Mouse (Mus musculus) erythroblast, adult 5-6 weeks (primary cell): Measurements from ENCODE around the gene Tpp2. TPM values are rescaled to one million over a fixed set of nuclear protein-coding genes. Genes with fewer than 3 reads are reported as not detected.
"Not testable (repeated sequence)": the region's sequence is repeated elsewhere in the genome, so short reads cannot be mapped to it uniquely, and the experiment has no call there.

ENCODE experiments used
- ATAC-seq: replicated peaks from 2 replicates; pipeline ENCODE4 v1.8.0; 2016; ENCODE audit warnings: moderate number of reproducible peaks, mild to moderate bottlenecking, moderate TSS enrichment, inconsistent platforms; ENCODE audit not compliant: poor library complexity, low FRiP score, severe bottlenecking
- total RNA-seq, 2 experiments: library from RNA; stranded (forward) in 1 of 2; stranded (reverse) in 1 of 2; fragments of 150-400 nt in 1 of 2; fragments of 200-764, 138-1000 nt in 1 of 2; gene quantifications; 2 replicates each; pipeline versions ENCODE4 v1.2.3 to v1.2.4; 2015 to 2017; ENCODE audit warnings: low replicate concordance in 2 of 2

Tpp2 gene
- total RNA-seq (2015; ENCODE audit: low replicate concordance), result 31.8 and 41.3 TPM in 2 replicates
- total RNA-seq (2017; ENCODE audit: low replicate concordance), result 26.9 and 33.2 TPM in 2 replicates

DNA sequence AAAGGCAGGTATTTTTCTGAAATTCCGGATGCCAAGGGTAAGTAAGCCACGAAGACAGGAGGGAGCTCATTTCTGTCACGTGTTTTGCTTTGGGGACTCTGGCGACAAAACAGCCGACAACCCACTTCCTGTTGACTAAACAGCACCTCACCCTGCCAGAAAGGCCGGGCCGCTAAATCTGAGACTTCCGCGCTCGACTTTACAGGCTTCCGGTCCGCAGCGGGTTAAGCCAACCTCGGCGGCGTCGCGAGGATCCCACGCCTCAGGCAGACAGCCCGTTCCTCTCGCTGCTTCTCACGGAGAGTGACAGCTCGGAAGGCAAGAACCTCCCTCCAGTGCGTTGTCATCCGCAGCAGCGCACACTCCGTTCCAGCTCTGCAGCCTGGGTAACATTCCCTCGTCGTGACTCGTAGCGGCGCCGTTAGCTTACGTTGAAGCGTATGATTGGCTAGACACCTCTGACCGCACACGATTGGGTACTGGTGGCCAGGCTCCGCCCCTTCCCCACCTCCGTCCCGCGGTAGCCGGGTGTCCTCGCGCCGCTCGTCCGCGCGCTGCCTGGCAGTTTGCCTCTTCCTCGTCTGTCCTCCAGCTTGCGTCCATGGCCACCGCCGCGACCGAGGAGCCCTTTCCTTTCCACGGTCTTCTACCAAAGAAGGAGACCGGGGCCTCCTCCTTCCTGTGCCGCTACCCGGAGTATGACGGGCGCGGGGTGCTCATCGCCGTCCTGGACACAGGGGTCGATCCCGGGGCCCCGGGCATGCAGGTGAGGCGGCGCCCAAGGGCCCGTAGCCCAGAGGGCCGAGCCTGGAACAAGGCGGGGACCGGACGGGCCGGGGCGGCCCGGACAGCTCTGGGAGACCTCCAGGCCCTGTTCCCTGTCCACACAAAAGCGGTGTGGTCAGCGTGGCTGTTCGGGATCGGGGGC, at the start of gene Tpp2:
Gene Tpp2, plus strand, starts transcription at position 160 of the 928 bp plus-strand sequence.
- ATAC-seq, result peak; percentile 98

DNA sequence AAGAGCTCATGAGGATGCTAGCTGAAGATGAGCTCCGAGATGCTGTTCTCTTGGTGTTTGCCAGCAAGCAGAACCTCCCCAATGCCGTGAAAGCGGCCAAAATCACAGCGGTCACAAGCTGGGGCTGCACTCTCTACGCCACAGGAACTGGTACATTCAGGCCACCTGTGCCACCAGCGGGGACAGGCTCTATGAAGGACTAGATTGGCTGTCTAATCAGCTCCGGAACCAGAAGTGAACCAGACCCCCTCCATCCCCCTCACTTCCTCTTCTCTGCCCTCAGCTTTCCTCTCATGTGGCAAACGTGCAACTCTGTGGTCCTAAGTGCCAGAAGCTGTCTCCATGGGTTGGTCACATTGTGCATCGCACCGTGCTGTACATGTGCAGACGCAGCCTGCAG, 45.1 kb upstream of the Tpp2 start:
- not testable (repeated sequence) for ATAC-seq

DNA sequence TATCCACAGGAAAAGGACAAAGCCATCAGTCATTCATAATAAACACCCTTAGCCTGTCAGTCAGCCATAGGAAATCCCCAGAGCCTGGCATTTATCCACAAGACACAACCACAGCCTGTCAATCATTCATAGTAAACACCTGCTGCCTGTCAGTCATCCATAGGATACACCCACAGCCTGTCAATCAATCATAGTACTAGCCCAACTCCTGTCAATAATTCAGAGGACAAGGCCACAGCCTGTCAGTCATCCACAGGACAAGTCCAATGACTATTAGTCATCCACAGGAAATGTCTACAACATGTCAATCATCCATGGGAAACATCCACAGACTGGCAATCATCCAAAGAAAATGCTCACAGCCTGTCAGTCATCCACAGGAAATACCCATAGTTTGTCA, 37.7 kb upstream of the Tpp2 start:
- no peak for ATAC-seq

DNA sequence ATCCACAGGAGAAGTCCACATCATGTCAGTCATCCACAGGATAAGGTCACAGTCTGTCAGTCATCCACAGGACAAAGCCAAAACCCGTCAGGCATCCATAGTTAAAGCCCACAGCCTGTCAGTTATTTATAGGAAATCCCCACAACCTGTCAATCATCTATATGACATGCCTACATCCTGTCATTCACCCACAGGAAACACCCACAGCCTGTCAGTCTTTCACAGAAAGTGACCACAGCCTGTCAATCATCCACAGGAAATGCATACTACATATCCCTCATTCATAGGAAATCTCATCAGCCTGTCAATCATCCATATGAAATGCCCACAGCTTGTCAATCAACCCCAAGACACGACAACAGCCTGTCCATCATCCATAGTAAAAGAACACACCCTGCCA, 36.3 kb upstream of the Tpp2 start:
- no peak for ATAC-seq

DNA sequence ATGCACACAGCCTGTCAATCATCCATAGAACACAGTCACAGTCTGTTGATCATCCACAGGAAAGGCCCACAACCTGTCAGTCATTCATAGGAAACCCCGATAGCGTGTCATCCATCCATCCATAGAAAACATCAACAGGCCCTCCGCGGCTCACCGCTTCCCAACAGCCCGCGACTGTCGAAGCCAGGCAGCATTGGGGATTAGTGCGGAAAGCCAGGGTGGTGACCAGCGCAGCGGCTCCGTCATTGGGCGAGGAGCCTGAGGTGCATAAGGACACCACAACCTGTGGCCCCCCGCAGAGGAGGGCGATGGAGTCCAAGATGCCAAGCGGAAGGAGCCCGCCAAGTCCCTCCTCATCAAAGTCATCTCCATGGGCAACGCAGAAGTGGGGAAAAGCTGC, 35.5 kb upstream of the Tpp2 start:
- no peak for ATAC-seq

DNA sequence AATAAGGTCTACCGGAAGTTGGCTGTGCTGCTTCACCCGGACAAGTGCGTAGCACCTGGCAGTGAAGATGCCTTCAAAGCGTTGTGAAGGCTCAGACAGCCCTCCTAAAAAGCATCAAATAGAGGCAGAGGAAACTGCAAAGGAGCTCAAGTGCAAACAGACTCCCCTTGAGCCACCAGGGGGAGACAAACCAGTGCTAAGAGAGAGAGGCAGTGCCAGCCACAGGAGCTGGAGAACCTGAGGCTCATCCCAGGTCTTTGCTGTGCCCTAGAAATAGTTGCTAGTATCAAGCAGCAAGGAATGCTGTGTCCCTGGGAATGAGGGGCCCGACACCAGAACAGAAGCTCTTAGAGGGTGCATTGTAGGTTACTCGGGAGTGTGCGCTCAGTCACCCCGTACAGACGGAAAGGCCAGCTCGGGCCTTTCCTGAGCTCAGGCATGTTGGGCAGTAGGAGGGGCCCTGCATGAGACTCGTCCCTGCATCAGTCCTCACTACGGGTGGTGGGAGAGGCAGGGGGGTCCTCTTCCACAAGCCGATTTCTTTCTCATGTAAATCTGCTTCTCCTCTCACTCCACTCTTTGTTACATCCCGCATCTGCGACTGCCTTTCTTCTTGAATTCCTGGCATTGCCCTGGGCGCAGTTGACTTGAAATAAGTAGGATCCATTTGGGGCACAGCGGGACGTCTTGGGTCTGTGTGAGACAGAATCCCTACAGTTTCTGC, 34.3 kb upstream of the Tpp2 start:
- peak; percentile 73 for ATAC-seq

DNA sequence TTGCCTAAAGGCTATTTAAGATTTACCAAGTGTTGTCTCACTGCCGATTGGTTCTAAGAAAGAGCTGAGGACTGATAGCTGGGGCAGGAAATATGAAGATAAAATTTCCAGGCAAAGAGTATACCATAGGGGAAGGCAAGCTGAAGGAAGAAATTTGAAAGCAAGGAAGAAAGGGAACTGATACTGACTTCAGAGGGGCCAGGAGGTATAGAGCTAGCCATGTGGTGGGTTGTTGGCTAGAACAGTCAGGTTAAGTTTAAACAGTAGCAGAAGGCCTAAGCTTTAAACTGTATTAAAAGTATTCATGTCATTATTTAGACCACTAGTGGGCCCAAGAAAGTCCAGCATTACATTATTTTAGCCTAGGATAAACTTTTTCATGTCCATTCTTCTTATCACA, 31.0 kb upstream of the Tpp2 start:
- ATAC-seq, result no peak

DNA sequence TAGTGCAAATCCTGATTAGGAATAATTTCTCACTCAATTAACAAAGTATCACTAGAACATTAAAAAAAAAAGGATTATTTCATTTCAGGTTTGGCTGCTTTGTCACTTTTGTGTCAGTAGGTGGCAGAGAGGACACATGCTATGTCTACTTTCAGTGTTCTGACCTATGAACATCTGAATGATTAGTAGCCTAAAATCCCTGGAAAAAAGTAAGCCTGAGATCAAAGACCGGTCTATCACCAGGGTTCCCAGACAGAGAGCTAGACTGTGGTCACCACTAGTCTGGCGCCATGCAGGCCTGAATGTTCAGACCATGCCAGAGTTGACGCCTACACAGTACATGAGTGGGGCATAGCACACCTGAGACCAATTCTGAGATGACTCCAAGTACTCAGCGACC, 30.6 kb upstream of the Tpp2 start:
- ATAC-seq, result no peak

DNA sequence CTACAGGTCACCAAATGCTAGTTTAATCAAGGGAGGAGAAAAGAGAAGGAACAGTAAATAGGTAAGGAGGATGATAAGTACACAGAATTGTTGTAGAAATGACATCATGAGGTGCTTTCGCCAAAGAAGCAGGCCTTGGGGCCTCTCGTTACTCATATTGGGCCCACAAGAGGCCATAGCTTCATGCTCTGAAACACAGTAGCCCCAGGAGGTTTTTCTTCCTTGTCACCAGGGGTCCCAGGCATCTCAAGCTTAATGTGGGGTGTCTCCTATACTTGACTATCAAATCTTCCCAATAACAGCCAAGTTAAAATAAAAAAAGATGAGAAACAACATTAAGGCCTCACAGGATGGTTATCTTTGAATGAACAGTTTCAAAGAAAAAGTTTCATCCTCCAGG, 18.0 kb upstream of the Tpp2 start:
- no peak for ATAC-seq

DNA sequence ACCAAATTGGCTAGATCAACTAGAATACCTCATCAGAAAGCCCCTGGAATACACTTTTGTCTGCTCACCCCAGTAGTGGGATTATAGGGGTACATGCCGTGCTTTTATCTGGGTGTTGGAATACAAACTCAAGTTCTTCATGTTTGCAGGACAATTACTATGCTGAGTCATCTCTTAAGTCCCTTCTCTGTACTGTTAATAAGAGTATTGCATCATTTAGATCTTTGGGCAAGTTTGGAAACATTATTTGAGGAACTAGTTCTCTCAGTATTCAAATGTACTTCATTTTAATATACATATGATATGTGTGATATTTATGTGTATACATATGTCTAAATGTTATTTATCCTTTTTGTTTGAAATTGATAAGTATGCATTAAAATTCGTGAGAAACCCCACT, 16.6 kb upstream of the Tpp2 start:
- ATAC-seq, result no peak

DNA sequence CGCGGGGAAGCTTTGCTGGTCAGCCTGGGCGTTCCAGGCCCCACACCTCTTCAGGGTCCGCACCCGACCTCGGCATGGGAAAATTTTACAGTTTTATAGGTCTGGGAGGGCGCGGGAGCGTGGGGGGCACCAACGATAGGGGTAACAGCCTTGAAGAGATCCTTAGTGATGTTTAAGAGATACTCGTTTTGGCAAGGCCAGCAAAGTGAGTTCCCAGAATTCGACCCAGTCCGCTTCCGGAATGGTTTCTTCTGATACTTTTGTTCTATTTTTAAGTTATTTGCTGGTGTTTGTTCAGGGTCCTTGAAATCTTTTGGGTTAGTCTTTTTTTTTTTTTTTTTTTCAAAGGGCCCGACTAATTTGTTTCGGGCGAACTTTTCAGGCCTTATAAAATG, 966 bp downstream of the Tpp2 start:
- ATAC-seq, result peak; percentile 4; the same call in 1 of the 2 replicates

DNA sequence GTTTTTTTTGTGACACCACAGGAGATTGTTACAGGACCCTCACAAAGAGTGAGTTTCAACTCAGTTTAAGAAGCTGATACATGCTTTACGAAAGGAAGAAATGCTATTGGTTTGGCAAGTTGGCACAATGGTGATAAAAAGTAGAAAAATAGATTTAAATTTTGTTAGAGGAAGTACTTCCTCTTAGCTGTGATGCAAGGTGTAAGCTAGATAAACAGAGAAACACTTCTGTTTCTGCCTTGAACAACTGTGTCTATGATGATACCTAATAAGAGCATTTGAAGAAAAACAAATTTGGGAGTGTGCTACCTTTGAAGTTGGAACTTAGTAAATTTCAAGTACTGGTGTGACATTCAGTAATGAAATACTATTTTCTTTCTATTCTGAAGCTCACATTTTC, 5.9 kb downstream of the Tpp2 start:
- ATAC-seq, result no peak

DNA sequence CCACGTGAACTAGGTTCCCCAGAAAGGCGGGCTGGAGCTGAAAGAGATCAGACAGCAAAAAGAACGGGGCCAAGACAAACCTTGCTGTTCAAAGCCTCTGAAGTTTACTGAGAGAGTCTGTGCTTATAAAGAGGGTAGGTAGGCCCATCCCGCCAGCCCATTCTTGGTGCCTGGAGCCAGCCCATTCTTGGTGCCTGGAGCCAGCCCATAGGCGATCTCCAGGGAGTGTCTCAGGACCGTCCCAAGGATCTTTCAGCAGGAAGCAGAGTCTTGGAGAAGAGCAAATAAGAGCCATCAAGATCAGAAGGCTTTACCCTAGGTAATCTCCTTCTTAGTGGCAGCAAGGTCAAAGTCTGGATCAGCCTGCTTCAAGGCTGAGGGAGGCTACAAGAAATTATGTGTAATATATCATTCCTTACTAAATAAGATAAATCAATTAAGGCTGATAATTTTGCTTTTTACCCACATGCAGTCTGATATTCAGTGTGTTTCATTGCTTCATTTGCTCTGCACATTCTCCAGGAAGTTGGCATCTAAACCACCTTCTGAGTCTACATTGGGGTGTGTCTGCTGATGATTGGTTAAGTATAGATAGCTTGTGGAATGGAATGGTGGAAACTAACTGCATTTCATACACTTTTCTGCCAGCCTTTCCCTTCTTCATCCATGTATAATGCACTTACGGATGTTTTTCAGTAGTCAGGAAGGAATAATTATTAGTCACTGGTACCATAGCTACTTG, 8.2 kb downstream of the Tpp2 start:
- no peak for ATAC-seq

DNA sequence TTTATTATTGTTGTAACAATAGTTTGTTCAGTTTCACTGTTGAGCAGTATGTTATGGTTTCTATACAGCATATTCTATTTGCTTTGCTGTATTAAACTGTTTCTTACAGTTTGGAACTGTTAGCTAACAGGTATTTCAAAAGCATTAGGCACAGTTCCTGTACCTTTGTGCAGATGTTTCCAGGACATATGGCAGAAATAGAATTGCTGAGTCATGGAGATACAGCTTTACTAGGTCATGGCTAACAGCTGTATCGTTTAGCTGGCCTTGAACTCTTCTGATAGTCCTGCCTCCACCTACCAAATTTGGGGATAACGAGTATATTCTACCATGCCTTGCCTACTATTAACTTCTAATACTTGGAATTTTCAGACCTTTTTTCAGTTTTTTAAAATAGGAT, 9.4 kb downstream of the Tpp2 start:
- peak; percentile 97 for ATAC-seq

DNA sequence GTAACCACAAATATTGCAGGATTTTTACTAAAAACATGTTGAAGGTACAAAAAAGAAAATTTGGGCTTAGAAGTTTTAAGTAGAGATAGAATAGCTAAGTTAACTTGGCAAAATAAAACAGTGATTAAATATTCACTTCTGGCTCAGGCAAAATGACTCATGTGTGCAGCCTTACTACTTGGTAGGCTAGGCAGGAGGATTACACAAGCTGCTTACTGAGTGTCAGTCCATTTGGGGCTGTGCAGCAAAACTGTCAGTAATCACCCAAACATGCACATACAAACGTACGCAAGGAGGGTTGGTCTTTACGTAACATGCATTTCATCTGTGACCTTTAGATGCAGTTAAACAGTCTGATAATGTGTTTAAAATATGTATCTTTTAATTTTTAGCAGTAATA, 20.2 kb downstream of the Tpp2 start:
- ATAC-seq, result no peak

DNA sequence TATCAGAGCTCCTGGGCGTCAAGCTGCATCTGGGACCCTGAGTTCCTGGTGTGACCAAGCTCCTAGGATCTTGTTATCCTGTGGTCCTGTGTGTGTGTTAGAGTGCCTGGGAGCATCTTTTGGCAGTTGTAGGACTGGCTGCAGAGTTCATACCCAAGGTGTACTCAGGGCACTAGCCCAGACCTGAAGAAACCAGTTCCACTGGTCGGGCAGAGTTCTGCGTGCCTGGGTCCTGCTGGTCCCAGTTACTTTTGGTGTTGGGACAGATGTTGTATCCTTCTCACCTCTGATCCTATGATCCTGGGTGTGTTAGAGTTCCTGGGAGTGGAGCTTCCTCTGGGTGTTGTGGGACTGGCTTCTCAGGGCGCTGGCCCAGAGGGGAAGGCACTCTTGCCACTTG, 30.9 kb downstream of the Tpp2 start:
- no peak for ATAC-seq

DNA sequence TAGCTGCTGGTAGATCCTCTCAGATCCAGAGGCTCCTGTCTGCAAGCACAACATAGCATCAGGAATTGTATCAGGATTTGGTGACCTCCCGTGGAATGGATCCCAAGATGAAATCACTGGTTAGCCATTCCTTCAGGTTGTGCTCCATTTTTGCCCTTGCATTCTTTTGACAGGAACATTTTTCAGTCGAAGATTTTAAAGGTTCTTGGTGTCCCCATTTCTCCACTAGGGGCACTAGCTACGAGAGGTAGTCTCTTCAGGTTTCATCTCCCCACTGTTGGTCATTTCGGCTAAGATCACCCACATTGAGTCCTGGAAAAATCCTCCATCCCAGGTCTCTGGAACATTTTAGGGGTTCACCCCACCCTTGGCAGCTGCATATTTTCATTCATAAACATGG, 33.3 kb downstream of the Tpp2 start:
- ATAC-seq, result no peak

DNA sequence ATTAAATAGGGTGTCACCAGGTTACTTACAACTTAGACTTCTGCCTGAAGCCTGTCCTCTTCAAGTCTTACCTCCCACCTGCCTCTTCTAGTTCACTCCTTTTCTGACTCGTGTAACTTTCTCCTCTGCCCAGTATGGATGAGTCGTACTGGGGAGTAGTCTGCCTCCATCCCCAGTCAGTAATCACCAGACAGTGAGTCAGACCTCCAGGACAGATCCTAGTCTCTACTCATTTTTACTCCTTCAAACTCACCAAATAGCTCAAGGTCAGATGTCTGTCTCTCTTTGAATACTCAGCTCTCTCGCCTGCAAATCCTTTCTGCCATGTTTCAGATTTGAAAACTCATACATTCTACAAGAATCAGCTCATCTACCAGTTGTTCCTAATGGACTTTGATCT, 35.9 kb downstream of the Tpp2 start:
- no peak for ATAC-seq

DNA sequence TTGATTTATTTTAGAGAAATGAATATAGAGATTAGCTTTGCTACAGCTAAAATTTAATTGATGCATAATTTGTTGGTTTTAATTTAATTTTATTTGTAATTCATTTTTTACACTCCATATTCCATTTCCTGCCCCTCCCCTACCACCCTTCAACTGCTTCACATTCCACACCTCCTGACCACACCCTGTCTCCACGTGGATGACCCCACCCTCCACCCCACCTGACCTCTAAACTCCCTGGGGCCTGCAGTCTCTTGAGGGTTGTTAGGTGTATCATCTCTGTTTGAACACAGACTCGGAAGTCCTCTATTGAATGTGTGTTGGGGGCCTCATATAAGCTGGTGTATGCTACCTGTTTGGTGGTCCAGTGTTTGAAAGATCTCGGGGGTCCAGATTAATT, 37.6 kb downstream of the Tpp2 start:
- no peak for ATAC-seq

DNA sequence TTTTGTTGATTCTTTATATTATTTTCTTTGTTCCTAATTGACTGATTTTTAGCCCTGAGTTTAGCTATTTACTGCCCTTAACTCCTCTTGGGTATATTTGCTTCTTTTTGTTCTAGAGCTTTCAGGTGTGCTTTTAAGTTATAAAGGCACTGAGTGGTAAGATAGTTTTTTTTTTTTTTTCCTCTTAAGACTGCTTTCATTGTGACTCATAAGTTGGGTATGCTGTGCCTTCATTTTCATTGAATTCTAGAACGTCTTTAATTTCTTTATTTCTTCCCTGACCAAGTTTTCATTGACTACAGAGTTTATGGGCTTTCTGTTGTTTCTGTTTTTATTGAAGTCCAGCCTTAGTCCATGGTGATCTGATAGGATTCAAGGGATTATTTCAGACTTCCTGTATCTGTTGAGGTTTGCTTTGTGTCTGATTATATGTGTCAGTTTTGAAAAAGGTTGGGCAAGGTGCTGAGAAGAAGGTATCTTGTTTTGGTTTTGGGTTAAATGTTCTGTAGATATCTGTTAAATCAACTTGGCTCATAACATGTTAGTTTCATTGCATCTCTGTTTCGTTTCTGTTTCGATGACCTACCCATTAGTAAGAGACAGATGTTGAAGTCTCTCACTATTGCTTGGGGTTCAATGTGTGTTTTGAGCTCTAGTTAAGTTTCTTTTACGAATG, 63.6 kb downstream of the Tpp2 start:
- no peak for ATAC-seq
